Mouse (Mus musculus): ENCODE measurements around the gene Sod2. TPM values are rescaled to one million over a fixed set of nuclear protein-coding genes. Genes with fewer than 3 reads are reported as not detected.
"Not testable (repeated sequence)": the region's sequence is repeated elsewhere in the genome, so short reads cannot be mapped to it uniquely, and the experiment has no call there.

The Sod2 gene
- 111 and 118 TPM in 2 replicates for polyA plus RNA-seq (2015; fragmentation: Nextera tagmentation; extraction: Ambion mirVana)

- not testable (repeated sequence) for H3K36me3 ChIP-seq (ENCODE audit: control insufficient read depth, insufficient read depth, low read length); ATAC-seq; H3K9me3 ChIP-seq (replicated peaks; ENCODE audit: control insufficient read depth, low read length, poor library complexity, severe bottlenecking); H3K27me3 ChIP-seq (ENCODE audit: control insufficient read depth, insufficient read depth, low read depth, low read length)
- Histone ChIP-seq H3K4me2 (ENCODE audit: low read length) (peak within 1 kb of the TSS; percentile 82), H3K4me3 (ENCODE audit: low read depth, low read length) (peak within 1 kb of the TSS; percentile 91), H3K9ac (ENCODE audit: low read depth, low read length) (peak within 1 kb of the TSS; percentile 87), H3K4me1 (ENCODE audit: control insufficient read depth, insufficient read depth, low read length) (peaks cover 14% of the 10 kb centered on the region), H3K27ac (ENCODE audit: low read length) (peak within 1 kb of the TSS; percentile 90)
- WGBS, result 98% methylated on average over 2 of the region's 2 CpGs
Measured at GRCm38 (mm10) chr17:13006546-13006945, at the start of gene Sod2. TSS of gene Sod2 (plus strand) at chr17:13006846.

- H3K9me3 ChIP-seq (replicated peaks; ENCODE audit: control insufficient read depth, low read length, poor library complexity, severe bottlenecking); ATAC-seq; H3K27me3 ChIP-seq (ENCODE audit: control insufficient read depth, insufficient read depth, low read depth, low read length); H3K27ac ChIP-seq (ENCODE audit: low read length); H3K9ac ChIP-seq (ENCODE audit: low read depth, low read length); H3K36me3 ChIP-seq (ENCODE audit: control insufficient read depth, insufficient read depth, low read length): not testable (repeated sequence)
- 11% methylated on average over 1 of the region's 2 CpGs for WGBS
- peak overlapping the region; percentile 27 for H3K4me3 ChIP-seq (ENCODE audit: low read depth, low read length)
- H3K4me1 ChIP-seq (ENCODE audit: control insufficient read depth, insufficient read depth, low read length), result peaks cover 17% of the 10 kb centered on the region
- H3K4me2 ChIP-seq (ENCODE audit: low read length), result peak overlapping the region; percentile 55
Measured at GRCm38 (mm10) chr17:12959377-12959776, 47.3 kb upstream of the Sod2 start.

GRCm38 (mm10) chr17:12960331-12960873 lies 46.2 kb upstream of the Sod2 start, which contains the start of gene Acat2:
TSS of gene Acat2 (minus strand) at chr17:12960747.
- WGBS, result under 1% methylated on average over 42 of the region's 42 CpGs
- Histone ChIP-seq H3K36me3 (ENCODE audit: control insufficient read depth, insufficient read depth, low read length) (peaks cover 6% of the 10 kb centered on the region; the same call in 1 of the 2 replicates), H3K9ac (ENCODE audit: low read depth, low read length) (peak within 1 kb of the TSS; percentile 73), H3K4me3 (ENCODE audit: low read depth, low read length) (peak within 1 kb of the TSS; percentile 65), H3K4me2 (ENCODE audit: low read length) (peak within 1 kb of the TSS; percentile 68), H3K4me1 (ENCODE audit: control insufficient read depth, insufficient read depth, low read length) (peaks cover 17% of the 10 kb centered on the region), H3K9me3 (replicated peaks; ENCODE audit: control insufficient read depth, low read length, poor library complexity, severe bottlenecking) (no peaks in the 10 kb centered on the region), H3K27me3 (ENCODE audit: control insufficient read depth, insufficient read depth, low read depth, low read length) (no peaks in the 10 kb centered on the region), H3K27ac (ENCODE audit: low read length) (peak within 1 kb of the TSS; percentile 94)
- ATAC-seq, result peak; percentile 99

GRCm38 (mm10) chr17:12963476-12963875 lies 43.2 kb upstream of the Sod2 start:
- Histone ChIP-seq H3K4me2 (ENCODE audit: low read length) (no peak overlapping the region), H3K4me1 (ENCODE audit: control insufficient read depth, insufficient read depth, low read length) (peaks cover 10% of the 10 kb centered on the region), H3K9ac (ENCODE audit: low read depth, low read length) (no peak overlapping the region), H3K36me3 (ENCODE audit: control insufficient read depth, insufficient read depth, low read length) (peaks cover 4% of the 10 kb centered on the region), H3K27ac (ENCODE audit: low read length) (no peak overlapping the region), H3K27me3 (ENCODE audit: control insufficient read depth, insufficient read depth, low read depth, low read length) (no peaks in the 10 kb centered on the region), H3K4me3 (ENCODE audit: low read depth, low read length) (no peak overlapping the region), H3K9me3 (replicated peaks; ENCODE audit: control insufficient read depth, low read length, poor library complexity, severe bottlenecking) (no peaks in the 10 kb centered on the region)
- WGBS, result 84% methylated on average over 3 of the region's 3 CpGs
- no peak for ATAC-seq

GRCm38 (mm10) chr17:12967173-12967572 lies 39.5 kb upstream of the Sod2 start:
- no peak overlapping the region for H3K27ac ChIP-seq (ENCODE audit: low read length)
- H3K9ac ChIP-seq (ENCODE audit: low read depth, low read length), result no peak overlapping the region
- 95% methylated on average over 2 of the region's 2 CpGs for WGBS
- no peaks in the 10 kb centered on the region for H3K27me3 ChIP-seq (ENCODE audit: control insufficient read depth, insufficient read depth, low read depth, low read length)
- no peak overlapping the region for H3K4me2 ChIP-seq (ENCODE audit: low read length)
- peaks cover 7% of the 10 kb centered on the region for H3K36me3 ChIP-seq (ENCODE audit: control insufficient read depth, insufficient read depth, low read length)
- H3K9me3 ChIP-seq (replicated peaks; ENCODE audit: control insufficient read depth, low read length, poor library complexity, severe bottlenecking), result no peaks in the 10 kb centered on the region
- no peaks in the 10 kb centered on the region for H3K4me1 ChIP-seq (ENCODE audit: control insufficient read depth, insufficient read depth, low read length)
- no peak for ATAC-seq
- no peak overlapping the region for H3K4me3 ChIP-seq (ENCODE audit: low read depth, low read length)

- Histone ChIP-seq H3K27ac (ENCODE audit: low read length) (no peak overlapping the region), H3K9me3 (replicated peaks; ENCODE audit: control insufficient read depth, low read length, poor library complexity, severe bottlenecking) (no peaks in the 10 kb centered on the region), H3K4me1 (ENCODE audit: control insufficient read depth, insufficient read depth, low read length) (no peaks in the 10 kb centered on the region), H3K4me3 (ENCODE audit: low read depth, low read length) (no peak overlapping the region), H3K27me3 (ENCODE audit: control insufficient read depth, insufficient read depth, low read depth, low read length) (no peaks in the 10 kb centered on the region), H3K9ac (ENCODE audit: low read depth, low read length) (no peak overlapping the region), H3K4me2 (ENCODE audit: low read length) (no peak overlapping the region), H3K36me3 (ENCODE audit: control insufficient read depth, insufficient read depth, low read length) (peaks cover 19% of the 10 kb centered on the region)
- ATAC-seq, result no peak
- WGBS, result 92% methylated on average over 2 of the region's 2 CpGs
Measured at GRCm38 (mm10) chr17:12973851-12974250, 32.8 kb upstream of the Sod2 start.

GRCm38 (mm10) chr17:12978546-12978945 lies 28.1 kb upstream of the Sod2 start:
- Histone ChIP-seq H3K27me3 (ENCODE audit: control insufficient read depth, insufficient read depth, low read depth, low read length) (no peaks in the 10 kb centered on the region), H3K9ac (ENCODE audit: low read depth, low read length) (no peak overlapping the region), H3K9me3 (replicated peaks; ENCODE audit: control insufficient read depth, low read length, poor library complexity, severe bottlenecking) (no peaks in the 10 kb centered on the region), H3K4me2 (ENCODE audit: low read length) (no peak overlapping the region), H3K27ac (ENCODE audit: low read length) (no peak overlapping the region), H3K36me3 (ENCODE audit: control insufficient read depth, insufficient read depth, low read length) (peaks cover 34% of the 10 kb centered on the region), H3K4me3 (ENCODE audit: low read depth, low read length) (no peak overlapping the region), H3K4me1 (ENCODE audit: control insufficient read depth, insufficient read depth, low read length) (no peaks in the 10 kb centered on the region)
- no peak for ATAC-seq
- 100% methylated on average over 1 of the region's 1 CpGs for WGBS

- Histone ChIP-seq H3K27me3 (ENCODE audit: control insufficient read depth, insufficient read depth, low read depth, low read length) (no peaks in the 10 kb centered on the region), H3K4me2 (ENCODE audit: low read length) (no peak overlapping the region), H3K9ac (ENCODE audit: low read depth, low read length) (no peak overlapping the region), H3K27ac (ENCODE audit: low read length) (no peak overlapping the region), H3K4me3 (ENCODE audit: low read depth, low read length) (no peak overlapping the region), H3K4me1 (ENCODE audit: control insufficient read depth, insufficient read depth, low read length) (peaks cover 6% of the 10 kb centered on the region), H3K36me3 (ENCODE audit: control insufficient read depth, insufficient read depth, low read length) (peaks cover 20% of the 10 kb centered on the region), H3K9me3 (replicated peaks; ENCODE audit: control insufficient read depth, low read length, poor library complexity, severe bottlenecking) (no peaks in the 10 kb centered on the region)
- ATAC-seq, result no peak
- WGBS, result 83% methylated on average over 2 of the region's 2 CpGs
Measured at GRCm38 (mm10) chr17:12983988-12984387, 22.7 kb upstream of the Sod2 start.

GRCm38 (mm10) chr17:12988096-12988495 lies 18.6 kb upstream of the Sod2 start:
- not testable (repeated sequence) for H3K27ac ChIP-seq (ENCODE audit: low read length); H3K9me3 ChIP-seq (replicated peaks; ENCODE audit: control insufficient read depth, low read length, poor library complexity, severe bottlenecking); H3K9ac ChIP-seq (ENCODE audit: low read depth, low read length); H3K4me3 ChIP-seq (ENCODE audit: low read depth, low read length); H3K4me2 ChIP-seq (ENCODE audit: low read length); H3K27me3 ChIP-seq (ENCODE audit: control insufficient read depth, insufficient read depth, low read depth, low read length); H3K36me3 ChIP-seq (ENCODE audit: control insufficient read depth, insufficient read depth, low read length); ATAC-seq
- peaks cover 20% of the 10 kb centered on the region for H3K4me1 ChIP-seq (ENCODE audit: control insufficient read depth, insufficient read depth, low read length)
- 97% methylated on average over 8 of the region's 8 CpGs for WGBS
